Mouse (Mus musculus) kidney, embryonic 14.5 days (tissue): ENCODE measurements at regions not wholly inside any gene's neighbourhood (a gene's known extent, or its start where the extent isn't known, plus 50 kb on each side); places are given as distances from the start of the nearest gene placed in this dataset.

Source experiments
- ATAC-seq: fragments of 200-750 bp; cut with Nextera tagmentation; 2 replicates; pipeline ENCODE4 v1.8.0; 2017; ENCODE audit warnings: moderate number of reproducible peaks, mild to moderate bottlenecking, moderate TSS enrichment, moderate library complexity; ENCODE audit not compliant: low FRiP score, low TSS enrichment
- H3K27ac ChIP-seq: fragments of 300-500 bp; sonication (generic); 2 replicates; pipeline ENCODE4 v1.5.1; 2014; ENCODE audit warnings: low read depth, mild to moderate bottlenecking, low read length, moderate library complexity, mixed read lengths
- H3K27me3 ChIP-seq: fragments of 300-500 bp; sonication (generic); 2 replicates; pipeline ENCODE4 v1.6.1; 2014; ENCODE audit warnings: mild to moderate bottlenecking, low read length; ENCODE audit not compliant: control insufficient read depth, insufficient read depth
- H3K36me3 ChIP-seq: fragments of 300-500 bp; sonication (generic); 2 replicates; pipeline ENCODE4 v1.6.1; 2014; ENCODE audit warnings: low read length, mixed read lengths; ENCODE audit not compliant: control insufficient read depth, insufficient read depth
- H3K4me1 ChIP-seq: fragments of 300-500 bp; sonication (generic); 2 replicates; pipeline ENCODE4 v1.6.1; 2014; ENCODE audit warnings: low read length, mixed read lengths; ENCODE audit not compliant: control insufficient read depth, insufficient read depth
- H3K4me2 ChIP-seq: fragments of 300-500 bp; sonication (generic); replicated peaks from 2 replicates; pipeline ENCODE4 v1.6.1; 2014; ENCODE audit warnings: low read depth, mild to moderate bottlenecking, low read length
- H3K4me3 ChIP-seq: fragments of 300-500 bp; sonication (generic); 2 replicates; pipeline ENCODE4 v1.5.1; 2014; ENCODE audit warnings: mild to moderate bottlenecking, low read length
- H3K9ac ChIP-seq: fragments of 300-500 bp; sonication (generic); 2 replicates; pipeline ENCODE4 v1.6.1; 2014; ENCODE audit warnings: low read depth, mild to moderate bottlenecking, low read length, moderate library complexity
- H3K9me3 ChIP-seq: fragments of 300-500 bp; sonication (generic); 2 replicates; pipeline ENCODE4 v1.6.1; 2016; ENCODE audit warnings: low read length; ENCODE audit not compliant: control insufficient read depth
- WGBS: fragments of 180-500 bp; shearing (Covaris S2); extraction: QIAGEN DNeasy Blood & Tissue Kit; methylation state at CpG from one replicate; pipeline ENCODE4 v1.1.7; 2014; 5-methylcytosine and 5-hydroxymethylcytosine counted together

- Histone ChIP-seq H3K9ac (no peak overlapping the region), H3K27ac (no peak overlapping the region), H3K36me3 (no peaks in the 10 kb centered on the region), H3K4me2 (no peak overlapping the region), H3K9me3 (no peaks in the 10 kb centered on the region), H3K4me1 (no peaks in the 10 kb centered on the region), H3K27me3 (no peaks in the 10 kb centered on the region), H3K4me3 (no peak overlapping the region)
- no peak for ATAC-seq
- 88% methylated on average over 12 of the region's 12 CpGs for WGBS
Measured at GRCm38 (mm10) chr1:105150624-105151465, 205.7 kb downstream of the Rnf152 start.

GRCm38 (mm10) chr1:105148792-105149191 lies 207.7 kb downstream of the Rnf152 start:
- WGBS: 71% methylated on average over 2 of the region's 2 CpGs
- no peak overlapping the region for H3K9ac ChIP-seq
- H3K4me2 ChIP-seq: no peak overlapping the region
- no peaks in the 10 kb centered on the region for H3K36me3 ChIP-seq
- H3K27me3 ChIP-seq: no peaks in the 10 kb centered on the region
- ATAC-seq: no peak
- H3K4me3 ChIP-seq: no peak overlapping the region
- no peaks in the 10 kb centered on the region for H3K9me3 ChIP-seq
- no peaks in the 10 kb centered on the region for H3K4me1 ChIP-seq
- no peak overlapping the region for H3K27ac ChIP-seq

GRCm38 (mm10) chr1:105148048-105148447 lies 208.5 kb downstream of the Rnf152 start:
- Histone ChIP-seq H3K4me2 (no peak overlapping the region), H3K27ac (no peak overlapping the region), H3K36me3 (no peaks in the 10 kb centered on the region), H3K9me3 (no peaks in the 10 kb centered on the region), H3K9ac (no peak overlapping the region), H3K4me3 (no peak overlapping the region), H3K27me3 (no peaks in the 10 kb centered on the region), H3K4me1 (no peaks in the 10 kb centered on the region)
- ATAC-seq: no peak

DNA sequence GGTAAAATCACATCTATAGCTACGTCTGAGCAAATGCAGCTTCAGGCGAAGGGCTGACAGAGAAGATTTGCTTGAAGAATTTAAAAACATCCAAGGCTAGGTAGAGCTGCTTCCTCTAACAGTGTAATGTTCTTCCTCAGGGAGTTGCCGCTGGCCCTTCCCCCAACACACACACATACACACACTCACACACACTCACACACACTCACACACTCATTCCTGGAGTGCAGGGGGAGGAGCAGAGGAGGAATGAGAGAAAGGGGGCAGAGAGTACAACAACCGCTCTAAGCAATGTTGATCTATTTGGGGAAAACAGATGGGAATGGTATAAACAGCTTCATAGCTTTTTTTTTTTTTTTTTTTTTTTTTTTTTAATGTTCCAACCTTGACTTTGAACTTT lies 232.6 kb downstream of the Rnf152 start:
- no peaks in the 10 kb centered on the region for H3K36me3 ChIP-seq
- no peak overlapping the region for H3K4me2 ChIP-seq
- peak; percentile 49; the same call in 1 of the 2 replicates for ATAC-seq
- H3K4me1 ChIP-seq: no peaks in the 10 kb centered on the region
- H3K27ac ChIP-seq: no peak overlapping the region
- H3K4me3 ChIP-seq: no peak overlapping the region
- no peaks in the 10 kb centered on the region for H3K27me3 ChIP-seq
- no peak overlapping the region for H3K9ac ChIP-seq
- no peaks in the 10 kb centered on the region for H3K9me3 ChIP-seq
- WGBS: 62% methylated on average over 4 of the region's 4 CpGs

DNA sequence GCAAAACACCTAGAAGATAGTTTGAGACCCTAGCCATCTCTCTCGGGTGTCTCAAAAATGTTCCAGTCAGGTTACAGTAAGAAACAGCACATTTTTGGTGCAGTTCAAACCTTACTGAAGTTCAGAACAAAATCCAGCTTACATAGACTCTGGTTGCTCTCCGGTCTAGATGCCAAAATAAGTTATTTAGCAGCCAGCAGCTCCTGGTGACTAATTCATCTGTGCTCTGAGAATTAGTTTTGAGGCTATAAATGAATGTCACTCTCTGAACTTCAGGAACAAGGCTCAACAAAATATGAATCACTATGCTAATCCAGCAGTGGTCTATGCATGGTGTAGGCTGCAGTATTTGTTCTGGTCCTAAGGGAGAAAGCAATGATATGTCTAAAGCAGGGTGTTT lies 238.6 kb downstream of the Rnf152 start:
- no peaks in the 10 kb centered on the region for H3K27me3 ChIP-seq
- WGBS: 67% methylated on average over 2 of the region's 2 CpGs
- no peaks in the 10 kb centered on the region for H3K36me3 ChIP-seq
- no peak overlapping the region for H3K4me2 ChIP-seq
- H3K4me1 ChIP-seq: no peaks in the 10 kb centered on the region
- ATAC-seq: no peak
- H3K4me3 ChIP-seq: no peak overlapping the region
- no peak overlapping the region for H3K27ac ChIP-seq
- no peak overlapping the region for H3K9ac ChIP-seq
- no peaks in the 10 kb centered on the region for H3K9me3 ChIP-seq

- 76% methylated on average over 3 of the region's 3 CpGs for WGBS
- Histone ChIP-seq H3K9me3 (no peaks in the 10 kb centered on the region), H3K9ac (no peak overlapping the region), H3K4me2 (no peak overlapping the region), H3K4me3 (no peak overlapping the region), H3K36me3 (no peaks in the 10 kb centered on the region), H3K4me1 (no peaks in the 10 kb centered on the region), H3K27ac (no peak overlapping the region), H3K27me3 (no peaks in the 10 kb centered on the region)
- no peak for ATAC-seq
Measured at GRCm38 (mm10) chr1:105116231-105116630, 240.3 kb downstream of the Rnf152 start.

DNA sequence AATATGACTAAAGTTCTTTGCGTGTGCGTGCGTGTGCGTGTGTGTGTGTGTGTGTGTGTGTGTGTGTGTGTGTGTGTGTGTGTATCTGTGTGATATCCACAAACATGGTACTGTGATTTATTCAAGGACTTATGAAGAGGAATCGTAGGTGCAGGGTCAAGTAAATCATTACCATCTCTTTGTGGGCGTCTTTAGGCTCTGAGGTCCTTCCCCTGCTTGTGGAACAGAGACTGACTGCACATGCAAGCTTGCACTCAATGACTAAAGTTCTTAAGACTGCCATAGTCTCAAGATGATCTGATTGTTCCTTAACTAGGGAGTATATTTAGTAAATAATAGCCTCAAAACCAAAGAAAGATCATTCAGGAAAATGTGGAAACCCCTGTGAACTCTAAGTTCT lies 241.1 kb downstream of the Rnf152 start:
- no peak for ATAC-seq
- 84% methylated on average over 6 of the region's 6 CpGs for WGBS

DNA sequence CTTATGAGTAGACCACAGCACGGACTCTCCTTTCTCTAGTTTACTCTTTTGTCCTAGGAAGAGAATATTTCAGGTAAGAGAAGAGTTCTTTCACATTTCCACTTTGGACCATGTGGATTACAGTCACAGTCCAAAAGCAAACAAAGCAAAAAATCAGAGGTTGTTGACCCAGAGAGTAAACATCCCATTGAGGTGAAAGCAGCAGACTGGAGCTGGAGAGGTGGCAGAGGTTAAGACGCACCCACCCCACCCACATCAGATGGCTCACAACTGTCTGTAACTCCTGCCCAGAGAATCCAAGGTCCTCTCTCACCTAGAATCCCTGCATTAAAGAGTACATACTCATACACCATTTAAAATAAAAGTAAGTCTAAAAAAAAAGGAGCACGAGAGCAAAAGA lies 241.7 kb downstream of the Rnf152 start:
- Histone ChIP-seq H3K27ac (no peak overlapping the region), H3K4me2 (no peak overlapping the region), H3K9ac (no peak overlapping the region), H3K36me3 (no peaks in the 10 kb centered on the region), H3K4me1 (no peaks in the 10 kb centered on the region), H3K4me3 (no peak overlapping the region), H3K9me3 (no peaks in the 10 kb centered on the region), H3K27me3 (no peaks in the 10 kb centered on the region)
- ATAC-seq: no peak
- WGBS: 91% methylated on average over 3 of the region's 3 CpGs

More for the DNA sequence above, 241.1 kb downstream of the Rnf152 start:
- no peak overlapping the region for H3K27ac ChIP-seq
- no peak overlapping the region for H3K4me2 ChIP-seq
- H3K4me3 ChIP-seq: no peak overlapping the region
- no peaks in the 10 kb centered on the region for H3K36me3 ChIP-seq
- no peak overlapping the region for H3K9ac ChIP-seq
- no peaks in the 10 kb centered on the region for H3K4me1 ChIP-seq
- H3K27me3 ChIP-seq: no peaks in the 10 kb centered on the region
- H3K9me3 ChIP-seq: no peaks in the 10 kb centered on the region

- no peak overlapping the region for H3K4me3 ChIP-seq
- H3K27me3 ChIP-seq: no peaks in the 10 kb centered on the region
- H3K4me2 ChIP-seq: no peak overlapping the region
- H3K9me3 ChIP-seq: no peaks in the 10 kb centered on the region
- 86% methylated on average over 1 of the region's 1 CpGs for WGBS
- no peaks in the 10 kb centered on the region for H3K4me1 ChIP-seq
- no peak overlapping the region for H3K9ac ChIP-seq
- no peaks in the 10 kb centered on the region for H3K36me3 ChIP-seq
- no peak overlapping the region for H3K27ac ChIP-seq
- no peak for ATAC-seq
Measured at GRCm38 (mm10) chr1:105112762-105113525, 243.6 kb downstream of the Rnf152 start.
